Mouse (Mus musculus): ENCODE measurements around the gene Mprip. TPM values are rescaled to one million over a fixed set of nuclear protein-coding genes. Genes with fewer than 3 reads are reported as not detected.

Mprip gene
- polyA plus RNA-seq, 1 experiment from 2014 or later = 63.4 TPM

GRCm38 (mm10) chr11:59813276-59813675 is 152.2 kb downstream of the Mprip start:
- DNase-seq (ENCODE audit: low spot score) (no peak), ATAC-seq (no peak)
- no peak overlapping the region for H3K4me2 ChIP-seq (ENCODE audit: low read length)
- H3K27me3 ChIP-seq (replicated peaks; ENCODE audit: control insufficient read depth, insufficient read depth, low read length) = no peaks in the 10 kb centered on the region
- H3K4me1 ChIP-seq (ENCODE audit: control insufficient read depth, insufficient read depth, low read length) = peaks cover 8% of the 10 kb centered on the region
- no peak overlapping the region for H3K9ac ChIP-seq (ENCODE audit: low read length)
- 75% methylated on average over 3 of the region's 3 CpGs for WGBS
- no peaks in the 10 kb centered on the region for H3K9me3 ChIP-seq (replicated peaks; ENCODE audit: control insufficient read depth, low read length)
- H3K36me3 ChIP-seq (ENCODE audit: control insufficient read depth, insufficient read depth, low read length) = peaks cover 26% of the 10 kb centered on the region
- no peak overlapping the region for H3K4me3 ChIP-seq (ENCODE audit: low read depth, low read length)
- H3K27ac ChIP-seq (ENCODE audit: low read depth, low read length) = no peak overlapping the region

- no peak for DNase-seq (ENCODE audit: low spot score)
- no peak for ATAC-seq
- Histone ChIP-seq H3K9ac (ENCODE audit: low read length) (no peak overlapping the region), H3K36me3 (ENCODE audit: control insufficient read depth, insufficient read depth, low read length) (peaks cover 36% of the 10 kb centered on the region), H3K4me2 (ENCODE audit: low read length) (no peak overlapping the region), H3K27ac (ENCODE audit: low read depth, low read length) (no peak overlapping the region), H3K9me3 (replicated peaks; ENCODE audit: control insufficient read depth, low read length) (no peaks in the 10 kb centered on the region), H3K4me3 (ENCODE audit: low read depth, low read length) (no peak overlapping the region), H3K4me1 (ENCODE audit: control insufficient read depth, insufficient read depth, low read length) (no peaks in the 10 kb centered on the region), H3K27me3 (replicated peaks; ENCODE audit: control insufficient read depth, insufficient read depth, low read length) (no peaks in the 10 kb centered on the region)
- WGBS = 75% methylated on average over 1 of the region's 1 CpGs
These were observed 153.2 kb downstream of the Mprip start for GRCm38 (mm10) chr11:59814311-59814710.

DNA sequence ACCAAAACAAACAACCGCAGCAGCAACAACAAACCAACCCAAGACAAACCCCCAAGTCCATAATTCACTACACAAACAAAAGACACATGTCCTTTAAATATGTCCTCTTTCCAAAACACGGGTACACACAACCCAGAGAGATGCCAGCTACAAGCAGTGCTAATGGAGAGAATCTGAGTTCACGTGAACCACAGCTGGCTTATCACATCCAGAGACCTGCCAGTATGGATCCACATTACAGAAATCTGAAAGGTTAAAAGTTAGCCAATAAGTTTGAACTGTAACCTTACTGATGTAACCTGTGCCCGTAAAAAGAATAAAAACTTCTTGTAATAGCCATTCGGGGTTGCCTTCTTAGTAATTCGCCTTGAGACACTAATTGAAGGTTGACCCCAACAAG is 153.8 kb downstream of the Mprip start:
- DNase-seq (ENCODE audit: low spot score) (no peak), ATAC-seq (no peak)
- no peak overlapping the region for H3K9ac ChIP-seq (ENCODE audit: low read length)
- H3K27ac ChIP-seq (ENCODE audit: low read depth, low read length) = no peak overlapping the region
- no peaks in the 10 kb centered on the region for H3K4me1 ChIP-seq (ENCODE audit: control insufficient read depth, insufficient read depth, low read length)
- H3K4me2 ChIP-seq (ENCODE audit: low read length) = no peak overlapping the region
- H3K9me3 ChIP-seq (replicated peaks; ENCODE audit: control insufficient read depth, low read length) = no peaks in the 10 kb centered on the region
- 91% methylated on average over 6 of the region's 6 CpGs for WGBS
- H3K4me3 ChIP-seq (ENCODE audit: low read depth, low read length) = no peak overlapping the region
- H3K27me3 ChIP-seq (replicated peaks; ENCODE audit: control insufficient read depth, insufficient read depth, low read length) = no peaks in the 10 kb centered on the region
- H3K36me3 ChIP-seq (ENCODE audit: control insufficient read depth, insufficient read depth, low read length) = peaks cover 42% of the 10 kb centered on the region

DNA sequence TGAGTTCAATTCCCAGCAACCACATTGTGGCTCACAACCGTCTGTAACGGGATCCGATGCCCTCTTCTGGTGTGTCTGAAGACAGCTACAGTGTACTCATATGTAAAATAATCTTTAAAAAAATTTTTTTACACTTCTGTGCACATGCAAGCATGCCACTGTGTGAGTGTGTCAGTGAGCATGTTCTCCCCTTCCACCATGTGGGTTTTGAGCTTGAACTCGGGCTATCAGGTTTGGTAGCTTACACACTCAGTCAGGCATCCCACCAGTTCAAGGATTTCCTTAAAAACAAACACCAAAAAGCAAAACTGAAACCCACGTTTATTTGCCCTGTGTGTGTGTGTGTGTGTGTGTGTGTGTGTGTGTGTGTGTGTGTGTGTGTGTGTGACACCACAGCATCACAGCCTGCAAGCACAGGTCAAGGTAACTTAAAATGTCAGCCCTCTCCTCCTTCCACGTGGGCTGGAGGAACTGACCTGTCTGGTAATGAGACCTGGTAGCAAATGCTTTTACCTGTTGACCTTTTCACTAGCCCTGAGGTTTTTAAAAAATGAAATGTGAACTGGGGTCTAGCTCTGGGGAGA is 154.5 kb downstream of the Mprip start:
- DNase-seq (ENCODE audit: low spot score) (no peak), ATAC-seq (no peak)
- Histone ChIP-seq H3K36me3 (ENCODE audit: control insufficient read depth, insufficient read depth, low read length) (peaks cover 49% of the 10 kb centered on the region), H3K4me2 (ENCODE audit: low read length) (no peak overlapping the region), H3K4me1 (ENCODE audit: control insufficient read depth, insufficient read depth, low read length) (no peaks in the 10 kb centered on the region), H3K27me3 (replicated peaks; ENCODE audit: control insufficient read depth, insufficient read depth, low read length) (no peaks in the 10 kb centered on the region), H3K9me3 (replicated peaks; ENCODE audit: control insufficient read depth, low read length) (no peaks in the 10 kb centered on the region), H3K4me3 (ENCODE audit: low read depth, low read length) (no peak overlapping the region), H3K9ac (ENCODE audit: low read length) (no peak overlapping the region), H3K27ac (ENCODE audit: low read depth, low read length) (no peak overlapping the region)
- 88% methylated on average over 6 of the region's 6 CpGs for WGBS

DNA sequence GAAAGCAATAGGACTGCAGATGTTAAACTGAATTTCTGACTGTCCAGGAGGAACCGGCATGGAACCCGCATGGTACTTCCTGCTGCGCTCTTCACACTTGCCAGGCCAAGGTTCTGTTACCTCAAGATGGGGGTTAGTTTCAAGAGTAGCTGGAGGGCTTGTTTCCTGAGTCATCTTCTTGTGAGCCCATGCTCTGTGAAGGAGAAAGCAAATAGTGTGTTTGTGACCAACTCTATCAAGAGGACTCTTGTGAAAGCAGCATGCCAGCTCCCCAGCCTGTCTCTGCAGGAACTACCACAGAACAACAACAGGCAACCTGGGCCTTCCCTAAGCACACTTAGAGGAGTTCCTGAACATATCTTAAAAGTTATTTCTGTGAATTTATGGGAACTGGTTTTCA is 156.8 kb downstream of the Mprip start:
- ATAC-seq = no peak
- no peak overlapping the region for H3K4me3 ChIP-seq (ENCODE audit: low read depth, low read length)
- H3K27ac ChIP-seq (ENCODE audit: low read depth, low read length) = no peak overlapping the region
- peaks cover 71% of the 10 kb centered on the region for H3K36me3 ChIP-seq (ENCODE audit: control insufficient read depth, insufficient read depth, low read length)
- 96% methylated on average over 3 of the region's 3 CpGs for WGBS
- no peaks in the 10 kb centered on the region for H3K27me3 ChIP-seq (replicated peaks; ENCODE audit: control insufficient read depth, insufficient read depth, low read length)
- no peaks in the 10 kb centered on the region for H3K4me1 ChIP-seq (ENCODE audit: control insufficient read depth, insufficient read depth, low read length)
- no peak overlapping the region for H3K4me2 ChIP-seq (ENCODE audit: low read length)
- H3K9me3 ChIP-seq (replicated peaks; ENCODE audit: control insufficient read depth, low read length) = no peaks in the 10 kb centered on the region
- DNase-seq (ENCODE audit: low spot score) = no peak
- no peak overlapping the region for H3K9ac ChIP-seq (ENCODE audit: low read length)

GRCm38 (mm10) chr11:59821625-59822024 is 160.5 kb downstream of the Mprip start:
- Histone ChIP-seq H3K9me3 (replicated peaks; ENCODE audit: control insufficient read depth, low read length) (no peaks in the 10 kb centered on the region), H3K27ac (ENCODE audit: low read depth, low read length) (no peak overlapping the region), H3K4me1 (ENCODE audit: control insufficient read depth, insufficient read depth, low read length) (no peaks in the 10 kb centered on the region), H3K4me3 (ENCODE audit: low read depth, low read length) (no peak overlapping the region), H3K9ac (ENCODE audit: low read length) (no peak overlapping the region), H3K36me3 (ENCODE audit: control insufficient read depth, insufficient read depth, low read length) (peaks cover 96% of the 10 kb centered on the region), H3K4me2 (ENCODE audit: low read length) (no peak overlapping the region), H3K27me3 (replicated peaks; ENCODE audit: control insufficient read depth, insufficient read depth, low read length) (no peaks in the 10 kb centered on the region)
- no peak for ATAC-seq
- 91% methylated on average over 3 of the region's 3 CpGs for WGBS
- DNase-seq (ENCODE audit: low spot score) = no peak

Other genes starting within 250 kb of the Mprip start
- gene Jmjd4, start 211.3 kb upstream of the Mprip start, polyA plus RNA-seq (2014; fragmentation: Nextera tagmentation; extraction: Ambion mirVana) = 12.0 and 12.4 TPM in 2 replicates
- gene Snap47, start 210.1 kb upstream of the Mprip start, polyA plus RNA-seq (2014; fragmentation: Nextera tagmentation; extraction: Ambion mirVana) = 428 and 481 TPM in 2 replicates
- 17.5 and 19.8 TPM in 2 replicates for gene Zfp867, start 188.8 kb upstream of the Mprip start, polyA plus RNA-seq (2014; fragmentation: Nextera tagmentation; extraction: Ambion mirVana)
- gene Zkscan17, start 134.6 kb upstream of the Mprip start, polyA plus RNA-seq (2014; fragmentation: Nextera tagmentation; extraction: Ambion mirVana) = 11.4 and 13.1 TPM in 2 replicates
- 0.06 and 0.12 TPM in 2 replicates for gene Nlrp3, start 119.7 kb upstream of the Mprip start, polyA plus RNA-seq (2014; fragmentation: Nextera tagmentation; extraction: Ambion mirVana)
- not detected in 2 replicates for gene Olfr222, start 85.1 kb upstream of the Mprip start, polyA plus RNA-seq (2014; fragmentation: Nextera tagmentation; extraction: Ambion mirVana)
- gene Olfr223, start 68.0 kb upstream of the Mprip start, polyA plus RNA-seq (2014; fragmentation: Nextera tagmentation; extraction: Ambion mirVana) = not detected in 2 replicates
- 1.3 and 1.5 TPM in 2 replicates for gene Pld6, start 126.3 kb downstream of the Mprip start, polyA plus RNA-seq (2014; fragmentation: Nextera tagmentation; extraction: Ambion mirVana)
- 29.4 and 36.6 TPM in 2 replicates for gene Flcn, start 148.7 kb downstream of the Mprip start, polyA plus RNA-seq (2014; fragmentation: Nextera tagmentation; extraction: Ambion mirVana)
- 52.6 and 54.8 TPM in 2 replicates for gene Nt5m, start 178.1 kb downstream of the Mprip start, polyA plus RNA-seq (2014; fragmentation: Nextera tagmentation; extraction: Ambion mirVana)
- 232 and 257 TPM in 2 replicates for gene Cops3, start 178.5 kb downstream of the Mprip start, polyA plus RNA-seq (2014; fragmentation: Nextera tagmentation; extraction: Ambion mirVana)

Measured in forebrain, embryonic 14.5 days (tissue).